27 mouse cellular contexts compared by ENCODE assay signal in genomic region chr2:27350371-27350770, GRCm38 (mm10).
DNase-seq lines count a peak whose midpoint lies in the region; TF ChIP-seq lines count a peak whose summit lies in the region.
"Had no signal": no experiment of that assay in that cellular context is flagged by ENCODE, and none has a peak within 500 bp of the region (broad histone marks: within the 10 kb centered on the region; RNA-seq: fewer than 3 reads in every experiment).

No protein-coding gene starts in this region.

- TF ChIP-seq POLR2A in spleen, adult 2 months (IDR thresholded peaks at IDR 0.05; ENCODE audit: low read depth, low read length) = no peak

- no peak overlapping the region for H3K4me3 ChIP-seq in spleen, adult 2 months (ENCODE audit: extremely low read depth, insufficient read depth, insufficient read length)
- no peak overlapping the region for H3K4me3 ChIP-seq in macrophage (ENCODE audit: inconsistent target)
- H3K4me3 ChIP-seq: forebrain, embryonic 13.5 days; heart, embryonic 12.5 days; hindbrain, embryonic 15.5 days; limb, embryonic 12.5 days; liver, embryonic 13.5 days; myocyte; neural tube, embryonic 12.5 days; stomach, embryonic 15.5 days had no signal

- H3K27me3 ChIP-seq in spleen, adult 2 months (ENCODE audit: control insufficient read depth, insufficient read depth, low read length) = no peaks in the 10 kb centered on the region
- H3K27me3 ChIP-seq: forebrain, embryonic 13.5 days; heart, embryonic 12.5 days; hindbrain, embryonic 15.5 days; limb, embryonic 12.5 days; liver, embryonic 13.5 days; neural tube, embryonic 12.5 days; stomach, embryonic 15.5 days had no signal

- H3K27ac ChIP-seq in spleen, adult 2 months (ENCODE audit: insufficient read depth, low read length) = peak overlapping the region; percentile 34; the same call in 1 of the 2 replicates
- H3K27ac ChIP-seq in macrophage = peak overlapping the region; percentile 50
- H3K27ac ChIP-seq: forebrain, embryonic 13.5 days; hindbrain, embryonic 15.5 days; limb, embryonic 12.5 days; liver, embryonic 13.5 days; neural tube, embryonic 12.5 days; stomach, embryonic 15.5 days had no signal

- peak in 1 of 2 experiments; percentile 14 for DNase-seq in spleen, adult 2 months (ENCODE audit: low read depth in 1 of 2, low spot score in 2 of 2)
- DNase-seq in spleen, postnatal 14 days (ENCODE audit: low spot score in 2 of 2) = no peak
- DNase-seq in MEL-GATA-1-ER (ENCODE audit: extremely low read depth, low read depth) = peak; percentile 63
- DNase-seq in left cerebral cortex, postnatal 10 days (ENCODE audit: extremely low spot score in 1 of 2, low spot score in 2 of 2) = no peak
- no peak for DNase-seq in thymus, postnatal 10 days (ENCODE audit: low spot score in 2 of 2)
- DNase-seq in gastrocnemius, postnatal 10 days = no peak
- DNase-seq: adrenal gland, adult 2 months; adrenal gland, postnatal 36 days; cerebellum, adult 8-10 months; cerebellum, postnatal 25 days; gastrocnemius, postnatal 25 days; heart, adult 18-20 months; heart, postnatal 4 days; kidney, adult 11 months; kidney, postnatal 14 days; liver, embryonic 13.5 days; lung, embryonic 14.5 days; right cerebral cortex, postnatal 4 days; thymus, postnatal 4 days had no signal

- intact Hi-C loops in left cerebral cortex, postnatal 10 days (cut with DNase I) = no loop called here

- H3K4me1 ChIP-seq in spleen, adult 2 months (ENCODE audit: control insufficient read depth, insufficient read depth, insufficient read length) = peaks cover 20% of the 10 kb centered on the region; the same call in 1 of the 2 replicates
- H3K4me1 ChIP-seq: stomach, embryonic 15.5 days had no signal

- no peak for TF ChIP-seq CTCF in spleen, adult 2 months (IDR thresholded peaks at IDR 0.05; ENCODE audit: extremely low read depth, insufficient read depth, insufficient read length, insufficient replicate concordance)

- H3K36me3 ChIP-seq in spleen, adult 2 months (ENCODE audit: control insufficient read depth, insufficient read depth, low read length) = peaks cover 2% of the 10 kb centered on the region; the same call in 1 of the 2 replicates
- H3K36me3 ChIP-seq in macrophage (ENCODE audit: inconsistent target) = no peaks in the 10 kb centered on the region

- 27% methylated on average over 5 of the region's 5 CpGs for WGBS in spleen, adult 2 months
- 0% methylated on average over 5 of the region's 5 CpGs for WGBS in macrophage (ENCODE audit: missing documents)

- peaks cover 45% of the 10 kb centered on the region; the same call in 1 of the 2 replicates for H3K79me2 ChIP-seq in macrophage (ENCODE audit: inconsistent target)
